Mouse (Mus musculus): Measurements from ENCODE around the gene Polr3gl.

Gene Polr3gl

GRCm38 (mm10) chr3:96573611-96574511 lies 20.1 kb downstream of the Polr3gl start:
- no peak for DNase-seq (ENCODE audit: low read depth)

- no peak for DNase-seq (ENCODE audit: low read depth)
Measured at GRCm38 (mm10) chr3:96571896-96572698, 21.9 kb downstream of the Polr3gl start.

GRCm38 (mm10) chr3:96571336-96571735 lies 22.6 kb downstream of the Polr3gl start:
- DNase-seq (ENCODE audit: low read depth), result no peak

GRCm38 (mm10) chr3:96570643-96571042 lies 23.3 kb downstream of the Polr3gl start:
- DNase-seq (ENCODE audit: low read depth), result no peak

- DNase-seq (ENCODE audit: low read depth), result no peak
Measured at GRCm38 (mm10) chr3:96569966-96570605, 23.9 kb downstream of the Polr3gl start.

- DNase-seq (ENCODE audit: low read depth), result no peak
Measured at GRCm38 (mm10) chr3:96569506-96569905, 24.5 kb downstream of the Polr3gl start.

GRCm38 (mm10) chr3:96568605-96569004 lies 25.4 kb downstream of the Polr3gl start:
- no peak for DNase-seq (ENCODE audit: low read depth)

- peak; percentile 57 for DNase-seq (ENCODE audit: low read depth)
Measured at GRCm38 (mm10) chr3:96566661-96567450, 27.1 kb downstream of the Polr3gl start.

- DNase-seq (ENCODE audit: low read depth), result no peak
Measured at GRCm38 (mm10) chr3:96565105-96565504, 28.9 kb downstream of the Polr3gl start.

- DNase-seq (ENCODE audit: low read depth), result peak; percentile 77
Measured at GRCm38 (mm10) chr3:96564633-96565032, 29.3 kb downstream of the Polr3gl start.

GRCm38 (mm10) chr3:96563911-96564632 lies 29.9 kb downstream of the Polr3gl start:
- DNase-seq (ENCODE audit: low read depth), result no peak

- peak; percentile 76 for DNase-seq (ENCODE audit: low read depth)
Measured at GRCm38 (mm10) chr3:96563267-96563666, 30.7 kb downstream of the Polr3gl start.

- no peak for DNase-seq (ENCODE audit: low read depth)
Measured at GRCm38 (mm10) chr3:96561946-96562681, 31.9 kb downstream of the Polr3gl start.

GRCm38 (mm10) chr3:96560881-96561668 lies 32.9 kb downstream of the Polr3gl start:
- no peak for DNase-seq (ENCODE audit: low read depth)

- no peak for DNase-seq (ENCODE audit: low read depth)
Measured at GRCm38 (mm10) chr3:96559911-96560850, 33.8 kb downstream of the Polr3gl start.

- DNase-seq (ENCODE audit: low read depth), result no peak
Measured at GRCm38 (mm10) chr3:96559398-96559910, 34.5 kb downstream of the Polr3gl start.

- DNase-seq (ENCODE audit: low read depth), result peak; percentile 56
Measured at GRCm38 (mm10) chr3:96558668-96559196, 35.2 kb downstream of the Polr3gl start.

GRCm38 (mm10) chr3:96558159-96558558 lies 35.8 kb downstream of the Polr3gl start:
- DNase-seq (ENCODE audit: low read depth), result no peak

Measured in induced T-regulatory cell, adult 2 months (primary cell).